Mouse (Mus musculus): ENCODE measurements around the gene Ubtd1. TPM values are rescaled to one million over a fixed set of nuclear protein-coding genes. Genes with fewer than 3 reads are reported as not detected.

The Ubtd1 gene
- polyA plus RNA-seq, 1 experiment from 2014 or later = 8.5 TPM

- H3K4me1 ChIP-seq (replicated peaks; ENCODE audit: control insufficient read depth, insufficient read depth, low read length) = no peaks in the 10 kb centered on the region
- no peak overlapping the region for H3K27ac ChIP-seq (ENCODE audit: low read depth, low read length)
- no peaks in the 10 kb centered on the region for H3K9me3 ChIP-seq (ENCODE audit: control insufficient read depth, low read length)
- no peak overlapping the region for H3K4me3 ChIP-seq (ENCODE audit: low read depth, low read length)
- no peak overlapping the region for H3K9ac ChIP-seq (ENCODE audit: low read length)
- no peaks in the 10 kb centered on the region for H3K36me3 ChIP-seq (ENCODE audit: control insufficient read depth, insufficient read depth, low read length)
- DNase-seq (ENCODE audit: low spot score) (no peak), ATAC-seq (replicated peaks; ENCODE audit: low FRiP score) (no peak)
- H3K27me3 ChIP-seq (ENCODE audit: control insufficient read depth, insufficient read depth, low read length) = no peaks in the 10 kb centered on the region
- WGBS = 90% methylated on average over 2 of the region's 2 CpGs
- no peak overlapping the region for H3K4me2 ChIP-seq (ENCODE audit: low read depth, low read length, severe bottlenecking)
Observed at GRCm38 (mm10) chr19:42055881-42056280, 74.3 kb downstream of the Ubtd1 start.

- ATAC-seq (replicated peaks; ENCODE audit: low FRiP score) = no peak
- no peak for DNase-seq (ENCODE audit: low spot score)
- Histone ChIP-seq H3K4me1 (replicated peaks; ENCODE audit: control insufficient read depth, insufficient read depth, low read length) (no peaks in the 10 kb centered on the region), H3K27me3 (ENCODE audit: control insufficient read depth, insufficient read depth, low read length) (no peaks in the 10 kb centered on the region), H3K36me3 (ENCODE audit: control insufficient read depth, insufficient read depth, low read length) (no peaks in the 10 kb centered on the region), H3K9ac (ENCODE audit: low read length) (no peak overlapping the region), H3K4me2 (ENCODE audit: low read depth, low read length, severe bottlenecking) (no peak overlapping the region), H3K27ac (ENCODE audit: low read depth, low read length) (no peak overlapping the region), H3K4me3 (ENCODE audit: low read depth, low read length) (no peak overlapping the region), H3K9me3 (ENCODE audit: control insufficient read depth, low read length) (no peaks in the 10 kb centered on the region)
- 87% methylated on average over 6 of the region's 6 CpGs for WGBS
Observed at GRCm38 (mm10) chr19:42056719-42057409, 75.3 kb downstream of the Ubtd1 start.

GRCm38 (mm10) chr19:42058426-42058825, 76.9 kb downstream of the Ubtd1 start:
- Histone ChIP-seq H3K4me1 (replicated peaks; ENCODE audit: control insufficient read depth, insufficient read depth, low read length) (no peaks in the 10 kb centered on the region), H3K9ac (ENCODE audit: low read length) (no peak overlapping the region), H3K27me3 (ENCODE audit: control insufficient read depth, insufficient read depth, low read length) (no peaks in the 10 kb centered on the region), H3K9me3 (ENCODE audit: control insufficient read depth, low read length) (no peaks in the 10 kb centered on the region), H3K27ac (ENCODE audit: low read depth, low read length) (no peak overlapping the region), H3K36me3 (ENCODE audit: control insufficient read depth, insufficient read depth, low read length) (no peaks in the 10 kb centered on the region), H3K4me2 (ENCODE audit: low read depth, low read length, severe bottlenecking) (no peak overlapping the region), H3K4me3 (ENCODE audit: low read depth, low read length) (no peak overlapping the region)
- DNase-seq (ENCODE audit: low spot score) (no peak), ATAC-seq (replicated peaks; ENCODE audit: low FRiP score) (no peak)
- whole genome bisulfite sequencing = 76% methylated on average over 7 of the region's 7 CpGs

- Histone ChIP-seq H3K9ac (ENCODE audit: low read length) (no peak overlapping the region), H3K27me3 (ENCODE audit: control insufficient read depth, insufficient read depth, low read length) (no peaks in the 10 kb centered on the region), H3K9me3 (ENCODE audit: control insufficient read depth, low read length) (no peaks in the 10 kb centered on the region), H3K27ac (ENCODE audit: low read depth, low read length) (no peak overlapping the region), H3K4me3 (ENCODE audit: low read depth, low read length) (no peak overlapping the region), H3K4me1 (replicated peaks; ENCODE audit: control insufficient read depth, insufficient read depth, low read length) (no peaks in the 10 kb centered on the region), H3K4me2 (ENCODE audit: low read depth, low read length, severe bottlenecking) (no peak overlapping the region), H3K36me3 (ENCODE audit: control insufficient read depth, insufficient read depth, low read length) (no peaks in the 10 kb centered on the region)
- DNase-seq (ENCODE audit: low spot score) (no peak), ATAC-seq (replicated peaks; ENCODE audit: low FRiP score) (no peak)
- WGBS = 91% methylated on average over 7 of the region's 7 CpGs
Observed at GRCm38 (mm10) chr19:42061443-42061842, 79.9 kb downstream of the Ubtd1 start.

- H3K9me3 ChIP-seq (ENCODE audit: control insufficient read depth, low read length) = no peaks in the 10 kb centered on the region
- H3K9ac ChIP-seq (ENCODE audit: low read length) = no peak overlapping the region
- H3K27me3 ChIP-seq (ENCODE audit: control insufficient read depth, insufficient read depth, low read length) = no peaks in the 10 kb centered on the region
- 83% methylated on average over 11 of the region's 11 CpGs for WGBS
- DNase-seq (ENCODE audit: low spot score) (no peak), ATAC-seq (replicated peaks; ENCODE audit: low FRiP score) (no peak)
- H3K36me3 ChIP-seq (ENCODE audit: control insufficient read depth, insufficient read depth, low read length) = no peaks in the 10 kb centered on the region
- no peak overlapping the region for H3K27ac ChIP-seq (ENCODE audit: low read depth, low read length)
- H3K4me2 ChIP-seq (ENCODE audit: low read depth, low read length, severe bottlenecking) = no peak overlapping the region
- H3K4me1 ChIP-seq (replicated peaks; ENCODE audit: control insufficient read depth, insufficient read depth, low read length) = no peaks in the 10 kb centered on the region
- no peak overlapping the region for H3K4me3 ChIP-seq (ENCODE audit: low read depth, low read length)
Observed at GRCm38 (mm10) chr19:42068441-42069240, 87.1 kb downstream of the Ubtd1 start.

- no peaks in the 10 kb centered on the region for H3K4me1 ChIP-seq (replicated peaks; ENCODE audit: control insufficient read depth, insufficient read depth, low read length)
Observed at GRCm38 (mm10) chr19:42069241-42069525, 87.6 kb downstream of the Ubtd1 start.

GRCm38 (mm10) chr19:42071221-42071620, 89.7 kb downstream of the Ubtd1 start:
- 79% methylated on average over 7 of the region's 7 CpGs for WGBS
- H3K4me2 ChIP-seq (ENCODE audit: low read depth, low read length, severe bottlenecking) = no peak overlapping the region

More at GRCm38 (mm10) chr19:42069241-42069525, 87.6 kb downstream of the Ubtd1 start:
- Histone ChIP-seq H3K9ac (ENCODE audit: low read length) (no peak overlapping the region), H3K9me3 (ENCODE audit: control insufficient read depth, low read length) (no peaks in the 10 kb centered on the region), H3K36me3 (ENCODE audit: control insufficient read depth, insufficient read depth, low read length) (no peaks in the 10 kb centered on the region), H3K4me3 (ENCODE audit: low read depth, low read length) (no peak overlapping the region), H3K4me2 (ENCODE audit: low read depth, low read length, severe bottlenecking) (no peak overlapping the region), H3K27ac (ENCODE audit: low read depth, low read length) (no peak overlapping the region), H3K27me3 (ENCODE audit: control insufficient read depth, insufficient read depth, low read length) (no peaks in the 10 kb centered on the region)
- ATAC-seq (replicated peaks; ENCODE audit: low FRiP score) (no peak), DNase-seq (ENCODE audit: low spot score) (no peak)
- WGBS = 76% methylated on average over 6 of the region's 6 CpGs

GRCm38 (mm10) chr19:42071886-42072608, 90.5 kb downstream of the Ubtd1 start:
- Histone ChIP-seq H3K27me3 (ENCODE audit: control insufficient read depth, insufficient read depth, low read length) (no peaks in the 10 kb centered on the region), H3K9ac (ENCODE audit: low read length) (no peak overlapping the region), H3K4me3 (ENCODE audit: low read depth, low read length) (no peak overlapping the region), H3K27ac (ENCODE audit: low read depth, low read length) (no peak overlapping the region), H3K36me3 (ENCODE audit: control insufficient read depth, insufficient read depth, low read length) (no peaks in the 10 kb centered on the region; the same call in 1 of the 2 replicates), H3K9me3 (ENCODE audit: control insufficient read depth, low read length) (no peaks in the 10 kb centered on the region), H3K4me1 (replicated peaks; ENCODE audit: control insufficient read depth, insufficient read depth, low read length) (no peaks in the 10 kb centered on the region), H3K4me2 (ENCODE audit: low read depth, low read length, severe bottlenecking) (no peak overlapping the region)
- 82% methylated on average over 15 of the region's 15 CpGs for WGBS
- ATAC-seq (replicated peaks; ENCODE audit: low FRiP score) (no peak), DNase-seq (ENCODE audit: low spot score) (no peak)

More at GRCm38 (mm10) chr19:42071221-42071620, 89.7 kb downstream of the Ubtd1 start:
- DNase-seq (ENCODE audit: low spot score) = no peak
- H3K27ac ChIP-seq (ENCODE audit: low read depth, low read length) = no peak overlapping the region
- no peak for ATAC-seq (replicated peaks; ENCODE audit: low FRiP score)
- no peaks in the 10 kb centered on the region; the same call in 1 of the 2 replicates for H3K36me3 ChIP-seq (ENCODE audit: control insufficient read depth, insufficient read depth, low read length)
- H3K9ac ChIP-seq (ENCODE audit: low read length) = no peak overlapping the region
- no peaks in the 10 kb centered on the region for H3K4me1 ChIP-seq (replicated peaks; ENCODE audit: control insufficient read depth, insufficient read depth, low read length)
- H3K9me3 ChIP-seq (ENCODE audit: control insufficient read depth, low read length) = no peaks in the 10 kb centered on the region
- no peaks in the 10 kb centered on the region for H3K27me3 ChIP-seq (ENCODE audit: control insufficient read depth, insufficient read depth, low read length)
- no peak overlapping the region for H3K4me3 ChIP-seq (ENCODE audit: low read depth, low read length)
